Mouse (Mus musculus) stomach, embryonic 14.5 days (tissue): ENCODE results near the gene Tbc1d1. TPM values are rescaled to one million over a fixed set of nuclear protein-coding genes. Genes with fewer than 3 reads are reported as not detected.

Source experiments
- ATAC-seq: fragments of 200-750 bp; cut with Nextera tagmentation; 2 replicates; pipeline ENCODE4 v1.8.0; 2017; ENCODE audit warnings: low read depth, moderate TSS enrichment; ENCODE audit not compliant: insufficient number of reproducible peaks, insufficient read depth, low FRiP score
- H3K27ac ChIP-seq: fragments of 300-500 bp; sonication (generic); 2 replicates; pipeline ENCODE4 v1.5.1; 2014; ENCODE audit warnings: mild to moderate bottlenecking, low read length, moderate library complexity, mixed read lengths
- H3K27me3 ChIP-seq: fragments of 300-500 bp; sonication (generic); 2 replicates; pipeline ENCODE4 v1.6.1; 2014; ENCODE audit warnings: low read length, control low read depth, mixed read lengths; ENCODE audit not compliant: control insufficient read depth, insufficient read depth
- H3K36me3 ChIP-seq: fragments of 300-500 bp; sonication (generic); 2 replicates; pipeline ENCODE4 v1.6.1; 2014; ENCODE audit warnings: mild to moderate bottlenecking, control low read depth, low read length, moderate library complexity, mixed read lengths; ENCODE audit not compliant: control insufficient read depth, insufficient read depth
- H3K4me1 ChIP-seq: fragments of 300-500 bp; sonication (generic); 2 replicates; pipeline ENCODE4 v1.6.1; 2014; ENCODE audit warnings: low read length, control low read depth, mixed read lengths; ENCODE audit not compliant: control insufficient read depth, insufficient read depth
- H3K4me2 ChIP-seq: fragments of 300-500 bp; sonication (generic); replicated peaks from 2 replicates; pipeline ENCODE4 v1.6.1; 2014; ENCODE audit warnings: low read depth, low read length, control low read depth
- H3K4me3 ChIP-seq: fragments of 300-500 bp; sonication (generic); 2 replicates; pipeline ENCODE4 v1.5.1; 2014; ENCODE audit warnings: low read depth, low read length, control low read depth
- H3K9ac ChIP-seq: fragments of 300-500 bp; sonication (generic); replicated peaks from 2 replicates; pipeline ENCODE4 v1.6.1; 2014; ENCODE audit warnings: low read depth, mild to moderate bottlenecking, control low read depth, low read length, moderate library complexity, mixed read lengths
- H3K9me3 ChIP-seq: fragments of 300-500 bp; sonication (generic); 2 replicates; pipeline ENCODE4 v1.6.1; 2016; ENCODE audit warnings: low read depth, low read length, control low read depth; ENCODE audit not compliant: control insufficient read depth
- WGBS: fragments of 180-500 bp; shearing (Covaris S2); extraction: QIAGEN DNeasy Blood & Tissue Kit; methylation state at CpG from one replicate; pipeline ENCODE4 v1.1.7; 2014; 5-methylcytosine and 5-hydroxymethylcytosine counted together
- polyA plus RNA-seq: library from polyadenylated mRNA; unstranded; fragments of >200 nt; fragmentation: Nextera tagmentation; extraction: Ambion mirVana; gene quantifications from 2 replicates; pipeline ENCODE4 v1.2.1, GENCODE M21; 2014

Tbc1d1 gene
- polyA plus RNA-seq, 1 experiment from 2014 or later = 37.2 TPM

- no peaks in the 10 kb centered on the region for H3K4me1 ChIP-seq
- no peaks in the 10 kb centered on the region for H3K9me3 ChIP-seq
- no peak for ATAC-seq
- no peaks in the 10 kb centered on the region for H3K36me3 ChIP-seq
- no peaks in the 10 kb centered on the region for H3K27me3 ChIP-seq
- no peak overlapping the region for H3K9ac ChIP-seq
- H3K4me3 ChIP-seq = no peak overlapping the region
- H3K27ac ChIP-seq = no peak overlapping the region
- WGBS = 66% methylated on average over 5 of the region's 5 CpGs
- no peak overlapping the region for H3K4me2 ChIP-seq
Observed at GRCm38 (mm10) chr5:64201071-64201470, 45.0 kb downstream of the Tbc1d1 start.

GRCm38 (mm10) chr5:64202306-64202705 is 46.2 kb downstream of the Tbc1d1 start:
- Histone ChIP-seq H3K27me3 (no peaks in the 10 kb centered on the region), H3K36me3 (no peaks in the 10 kb centered on the region), H3K4me1 (no peaks in the 10 kb centered on the region), H3K27ac (no peak overlapping the region), H3K4me2 (no peak overlapping the region), H3K4me3 (no peak overlapping the region), H3K9me3 (no peaks in the 10 kb centered on the region), H3K9ac (no peak overlapping the region)
- ATAC-seq = peak; percentile 42; the same call in 1 of the 2 replicates
- 35% methylated on average over 2 of the region's 2 CpGs for WGBS

GRCm38 (mm10) chr5:64205610-64206009 is 49.5 kb downstream of the Tbc1d1 start:
- H3K9ac ChIP-seq = no peak overlapping the region
- WGBS = 78% methylated on average over 3 of the region's 3 CpGs
- H3K36me3 ChIP-seq = no peaks in the 10 kb centered on the region
- H3K4me3 ChIP-seq = no peak overlapping the region
- H3K4me1 ChIP-seq = no peaks in the 10 kb centered on the region
- H3K27ac ChIP-seq = no peak overlapping the region
- ATAC-seq = no peak
- no peak overlapping the region for H3K4me2 ChIP-seq
- no peaks in the 10 kb centered on the region for H3K9me3 ChIP-seq
- no peaks in the 10 kb centered on the region for H3K27me3 ChIP-seq

GRCm38 (mm10) chr5:64206431-64206830 is 50.3 kb downstream of the Tbc1d1 start:
- H3K4me3 ChIP-seq = no peak overlapping the region
- no peak overlapping the region for H3K4me2 ChIP-seq
- H3K4me1 ChIP-seq = no peaks in the 10 kb centered on the region
- no peaks in the 10 kb centered on the region for H3K9me3 ChIP-seq
- H3K27ac ChIP-seq = no peak overlapping the region
- no peaks in the 10 kb centered on the region for H3K27me3 ChIP-seq
- no peak for ATAC-seq
- 51% methylated on average over 3 of the region's 3 CpGs for WGBS
- H3K36me3 ChIP-seq = no peaks in the 10 kb centered on the region
- H3K9ac ChIP-seq = no peak overlapping the region

- Histone ChIP-seq H3K4me1 (peaks cover 1% of the 10 kb centered on the region; the same call in 1 of the 2 replicates), H3K9me3 (no peaks in the 10 kb centered on the region), H3K27ac (no peak overlapping the region), H3K27me3 (no peaks in the 10 kb centered on the region), H3K4me3 (no peak overlapping the region), H3K9ac (no peak overlapping the region), H3K36me3 (no peaks in the 10 kb centered on the region), H3K4me2 (no peak overlapping the region)
- no peak for ATAC-seq
- 72% methylated on average over 8 of the region's 8 CpGs for WGBS
Observed at GRCm38 (mm10) chr5:64206875-64207274, 50.8 kb downstream of the Tbc1d1 start.

- Histone ChIP-seq H3K9ac (no peak overlapping the region), H3K36me3 (no peaks in the 10 kb centered on the region), H3K27ac (no peak overlapping the region), H3K4me1 (peaks cover 5% of the 10 kb centered on the region; the same call in 1 of the 2 replicates), H3K9me3 (no peaks in the 10 kb centered on the region), H3K4me2 (no peak overlapping the region), H3K27me3 (no peaks in the 10 kb centered on the region), H3K4me3 (no peak overlapping the region)
- ATAC-seq = no peak
- WGBS = 88% methylated on average over 6 of the region's 6 CpGs
Observed at GRCm38 (mm10) chr5:64207800-64208199, 51.7 kb downstream of the Tbc1d1 start.

- no peak overlapping the region for H3K27ac ChIP-seq
- no peak overlapping the region for H3K9ac ChIP-seq
- peaks cover 5% of the 10 kb centered on the region; the same call in 1 of the 2 replicates for H3K4me1 ChIP-seq
- H3K36me3 ChIP-seq = no peaks in the 10 kb centered on the region
- WGBS = 61% methylated on average over 4 of the region's 4 CpGs
- H3K4me3 ChIP-seq = no peak overlapping the region
- ATAC-seq = no peak
- H3K9me3 ChIP-seq = no peaks in the 10 kb centered on the region
- H3K27me3 ChIP-seq = no peaks in the 10 kb centered on the region
- no peak overlapping the region for H3K4me2 ChIP-seq
Observed at GRCm38 (mm10) chr5:64210817-64211216, 54.7 kb downstream of the Tbc1d1 start.

- H3K4me2 ChIP-seq = no peak overlapping the region
- H3K9ac ChIP-seq = no peak overlapping the region
- 79% methylated on average over 7 of the region's 7 CpGs for WGBS
- no peaks in the 10 kb centered on the region for H3K27me3 ChIP-seq
- no peak overlapping the region for H3K4me3 ChIP-seq
- no peaks in the 10 kb centered on the region for H3K9me3 ChIP-seq
- peaks cover 5% of the 10 kb centered on the region; the same call in 1 of the 2 replicates for H3K4me1 ChIP-seq
- H3K36me3 ChIP-seq = no peaks in the 10 kb centered on the region
- ATAC-seq = no peak
- no peak overlapping the region for H3K27ac ChIP-seq
Observed at GRCm38 (mm10) chr5:64211284-64211683, 55.2 kb downstream of the Tbc1d1 start.

- peaks cover 5% of the 10 kb centered on the region; the same call in 1 of the 2 replicates for H3K4me1 ChIP-seq
- H3K4me3 ChIP-seq = no peak overlapping the region
- H3K36me3 ChIP-seq = no peaks in the 10 kb centered on the region
- H3K9ac ChIP-seq = no peak overlapping the region
- ATAC-seq = no peak
- no peaks in the 10 kb centered on the region for H3K27me3 ChIP-seq
- WGBS = 51% methylated on average over 5 of the region's 5 CpGs
- no peak overlapping the region for H3K4me2 ChIP-seq
- no peaks in the 10 kb centered on the region for H3K9me3 ChIP-seq
- no peak overlapping the region for H3K27ac ChIP-seq
Observed at GRCm38 (mm10) chr5:64212206-64212605, 56.1 kb downstream of the Tbc1d1 start.
